Mouse (Mus musculus) embryonic facial prominence, embryonic 13.5 days (tissue): ENCODE results near the gene Atp23. TPM values are rescaled to one million over a fixed set of nuclear protein-coding genes. Genes with fewer than 3 reads are reported as not detected.

Source experiments
- polyA plus RNA-seq: library from polyadenylated mRNA; unstranded; fragments of >200 nt; fragmentation: Nextera tagmentation; extraction: Ambion mirVana; gene quantifications from 2 replicates; pipeline ENCODE4 v1.2.1, GENCODE M21; 2015

Gene Atp23
- polyA plus RNA-seq, 1 experiment from 2014 or later, result 19.9 TPM

Other genes with a start within 250 kb of the Atp23 start
- gene Ctdsp2, start 77.4 kb upstream of the Atp23 start, polyA plus RNA-seq, result 84.8 and 87.4 TPM in 2 replicates
- gene Avil, start 99.4 kb upstream of the Atp23 start, polyA plus RNA-seq, result 0.58 and 0.97 TPM in 2 replicates
- gene Tsfm, start 129.5 kb upstream of the Atp23 start, polyA plus RNA-seq, result 78.2 and 84.5 TPM in 2 replicates
- gene Mettl1, start 140.1 kb upstream of the Atp23 start, polyA plus RNA-seq, result 55.2 and 61.2 TPM in 2 replicates
- 0.62 and 0.81 TPM in 2 replicates for gene Eef1akmt3, start 140.2 kb upstream of the Atp23 start, polyA plus RNA-seq
- 0.08 and 0.11 TPM in 2 replicates for gene Cyp27b1, start 146.9 kb upstream of the Atp23 start, polyA plus RNA-seq
- 1.5 and 1.6 TPM in 2 replicates for gene March9, start 158.8 kb upstream of the Atp23 start, polyA plus RNA-seq
- gene Cdk4, start 162.2 kb upstream of the Atp23 start, polyA plus RNA-seq, result 1,992 and 2,100 TPM in 2 replicates
- gene Tspan31, start 168.9 kb upstream of the Atp23 start, polyA plus RNA-seq, result 176 and 179 TPM in 2 replicates
- gene Agap2, start 173.9 kb upstream of the Atp23 start, polyA plus RNA-seq, result 0.18 and 0.34 TPM in 2 replicates
- gene Os9, start 219.8 kb upstream of the Atp23 start, polyA plus RNA-seq, result 76.5 and 87.7 TPM in 2 replicates